Mouse (Mus musculus) testis, adult 2 months (tissue): ENCODE measurements at regions not wholly inside any gene's neighbourhood (a gene's known extent, or its start where the extent isn't known, plus 50 kb on each side); places are given as distances from the start of the nearest gene placed in this dataset.

Source experiments
- CTCF ChIP-seq: fragments of 200-500 bp; IDR thresholded peaks from 2 replicates; pipeline ENCODE4 v1.5.1; 2012; ENCODE audit warnings: low read depth, mild to moderate bottlenecking, inconsistent platforms, low read length, moderate library complexity; ENCODE audit not compliant: control insufficient read depth, insufficient read depth, insufficient replicate concordance
- POLR2A ChIP-seq: fragments of 200-500 bp; IDR thresholded peaks from 2 replicates; pipeline ENCODE4 v1.6.1; 2012; ENCODE audit warnings: low read depth, mild to moderate bottlenecking, inconsistent platforms, low read length, moderate library complexity; ENCODE audit not compliant: control insufficient read depth

DNA sequence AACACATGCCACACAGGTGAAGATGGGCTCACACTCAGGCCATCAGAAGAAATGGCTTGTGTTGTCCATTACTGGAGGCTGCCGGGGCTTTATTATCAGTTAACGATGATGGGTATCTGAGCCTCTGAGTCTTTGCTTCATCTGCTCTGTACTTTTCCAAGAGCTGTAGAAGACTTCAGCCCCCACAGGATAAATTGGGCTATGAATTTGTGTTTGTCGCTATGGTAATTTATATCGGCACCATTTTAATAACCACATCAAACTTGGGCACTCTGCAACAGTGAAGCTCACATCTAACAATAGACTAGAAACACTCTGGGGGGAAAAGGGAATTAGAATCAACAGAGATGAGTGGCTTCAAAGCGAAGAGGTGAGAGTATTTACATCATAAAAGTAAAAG, 376.3 kb downstream of the Tmem132b start:
- TF ChIP-seq CTCF (no peak), POLR2A (no peak)
